Mouse (Mus musculus): ENCODE data around the gene Gabrr3. TPM values are rescaled to one million over a fixed set of nuclear protein-coding genes. Genes with fewer than 3 reads are reported as not detected.

Gabrr3 gene
- not detected in 2 replicates for total RNA-seq (2017)

DNA sequence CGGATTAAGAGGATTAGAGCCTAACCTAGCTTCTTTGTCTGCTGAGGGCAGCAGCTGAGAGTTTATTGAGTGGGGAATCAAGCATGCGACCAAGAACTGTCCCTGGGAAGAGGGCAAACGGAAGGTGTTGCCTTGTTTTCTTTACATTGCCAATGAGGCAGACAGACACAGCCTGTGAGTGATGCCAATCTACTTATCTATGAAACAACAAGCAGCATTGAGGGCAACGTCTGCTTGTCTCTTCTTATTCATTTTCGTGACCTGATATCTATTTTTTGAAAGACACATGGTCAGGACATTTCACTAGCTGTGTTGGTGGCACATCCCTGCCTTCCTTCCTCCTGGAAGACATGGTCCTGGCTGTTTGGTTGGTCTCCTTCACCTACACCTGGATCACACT lies at the start of gene Gabrr3:
Gene Gabrr3, plus strand, starts transcription at position 301 of the 400 bp plus-strand sequence.
- ATAC-seq (ENCODE audit: extremely low read depth, insufficient number of reproducible peaks, low FRiP score, poor library complexity, severe bottlenecking), result no peak

DNA sequence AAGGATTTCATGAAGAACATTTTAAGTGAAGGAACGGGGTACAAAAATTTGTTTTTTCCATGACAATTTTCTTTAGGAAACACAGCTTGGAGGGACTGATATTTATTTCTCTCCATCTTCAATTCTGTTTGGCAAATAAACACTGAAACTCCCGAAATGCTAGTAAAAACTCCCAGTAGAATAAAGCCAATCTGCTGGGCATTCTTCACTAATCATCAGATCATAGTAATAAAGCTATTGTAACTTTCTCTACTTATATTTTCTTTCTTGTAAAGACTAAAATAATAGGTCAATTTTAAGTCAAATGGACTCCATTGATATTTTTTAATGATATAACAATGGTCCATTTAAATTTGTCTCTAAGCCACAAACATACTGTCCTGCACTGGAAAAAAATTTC lies 43.2 kb upstream of the Gabrr3 start, which contains the start of gene Olfr209:
Gene Olfr209, minus strand, starts transcription at position 101 of the 400 bp plus-strand sequence.
- no peak for ATAC-seq (ENCODE audit: extremely low read depth, insufficient number of reproducible peaks, low FRiP score, poor library complexity, severe bottlenecking)

GRCm38 (mm10) chr16:59393300-59393699 lies 13.8 kb upstream of the Gabrr3 start:
- ATAC-seq (ENCODE audit: extremely low read depth, insufficient number of reproducible peaks, low FRiP score, poor library complexity, severe bottlenecking), result no peak

GRCm38 (mm10) chr16:59401102-59401501 lies 6.0 kb upstream of the Gabrr3 start:
- ATAC-seq (ENCODE audit: extremely low read depth, insufficient number of reproducible peaks, low FRiP score, poor library complexity, severe bottlenecking), result no peak

GRCm38 (mm10) chr16:59401985-59402384 lies 5.1 kb upstream of the Gabrr3 start:
- no peak for ATAC-seq (ENCODE audit: extremely low read depth, insufficient number of reproducible peaks, low FRiP score, poor library complexity, severe bottlenecking)

GRCm38 (mm10) chr16:59403684-59404083 lies 3.4 kb upstream of the Gabrr3 start:
- ATAC-seq (ENCODE audit: extremely low read depth, insufficient number of reproducible peaks, low FRiP score, poor library complexity, severe bottlenecking), result peak; percentile 23; the same call in 1 of the 2 replicates

GRCm38 (mm10) chr16:59404798-59405197 lies 2.3 kb upstream of the Gabrr3 start:
- ATAC-seq (ENCODE audit: extremely low read depth, insufficient number of reproducible peaks, low FRiP score, poor library complexity, severe bottlenecking), result no peak

DNA sequence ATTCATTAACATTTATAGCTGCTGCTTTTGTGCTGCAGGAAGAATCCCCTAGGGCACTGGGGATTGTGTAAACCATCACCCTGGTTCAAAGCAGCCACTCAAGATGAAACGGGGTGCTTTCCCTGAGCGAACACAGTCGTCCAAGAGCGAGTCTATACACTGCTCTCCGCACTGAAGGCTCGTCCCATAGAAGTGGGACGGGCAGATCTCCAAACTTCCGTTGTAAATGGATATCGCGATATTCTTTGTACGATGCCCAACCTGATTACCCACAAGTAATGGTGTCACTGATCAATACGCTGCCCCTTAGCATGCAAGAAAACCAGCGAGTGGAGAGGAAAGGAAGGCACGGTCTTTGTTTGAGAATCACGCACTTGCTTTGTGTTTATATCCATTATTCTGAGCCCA lies 2.2 kb downstream of the Gabrr3 start:
- ATAC-seq (ENCODE audit: extremely low read depth, insufficient number of reproducible peaks, low FRiP score, poor library complexity, severe bottlenecking), result no peak

DNA sequence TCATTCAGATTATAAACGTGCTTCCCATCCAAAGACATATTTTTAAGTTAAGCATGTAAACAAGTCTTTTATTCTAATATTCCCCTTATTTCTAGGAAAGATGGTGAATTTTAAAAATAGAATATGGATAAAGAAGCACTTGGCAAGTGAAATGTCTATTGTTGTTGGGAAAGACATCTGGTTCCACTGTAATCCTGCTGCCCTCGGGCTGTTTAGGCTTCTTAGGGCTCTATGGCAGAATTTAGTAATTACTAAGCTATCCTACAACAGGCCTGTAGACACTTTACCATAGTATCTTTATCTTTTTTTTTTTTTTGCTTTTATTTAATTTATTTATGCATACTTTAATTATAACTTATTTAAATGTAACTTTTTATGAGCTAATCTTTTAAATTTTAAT lies 2.7 kb downstream of the Gabrr3 start:
- no peak for ATAC-seq (ENCODE audit: extremely low read depth, insufficient number of reproducible peaks, low FRiP score, poor library complexity, severe bottlenecking)

GRCm38 (mm10) chr16:59413475-59413874 lies 6.3 kb downstream of the Gabrr3 start:
- ATAC-seq (ENCODE audit: extremely low read depth, insufficient number of reproducible peaks, low FRiP score, poor library complexity, severe bottlenecking), result no peak

- ATAC-seq (ENCODE audit: extremely low read depth, insufficient number of reproducible peaks, low FRiP score, poor library complexity, severe bottlenecking), result no peak
Observed at GRCm38 (mm10) chr16:59420237-59420866, 13.2 kb downstream of the Gabrr3 start.

DNA sequence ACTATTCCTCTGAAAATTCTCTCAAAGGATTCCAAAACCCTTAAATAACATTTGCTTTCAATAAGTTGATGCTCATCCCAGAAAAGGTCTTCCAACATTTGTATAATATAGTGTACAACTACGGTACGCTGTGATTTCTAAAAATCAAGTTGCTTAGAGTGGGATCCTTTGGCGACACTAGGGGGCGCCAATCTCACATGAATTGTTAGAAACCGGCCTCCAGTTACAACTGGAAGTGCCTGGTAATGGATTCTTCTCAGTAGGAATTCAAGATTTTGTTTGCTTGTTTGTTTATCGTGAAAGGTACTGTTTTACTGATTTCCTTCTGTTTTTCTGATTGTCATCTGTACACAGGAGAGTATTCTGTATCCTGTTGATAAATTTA lies 13.7 kb downstream of the Gabrr3 start:
- ATAC-seq (ENCODE audit: extremely low read depth, insufficient number of reproducible peaks, low FRiP score, poor library complexity, severe bottlenecking), result peak; percentile 48; the same call in 1 of the 2 replicates

GRCm38 (mm10) chr16:59421571-59422345 lies 14.6 kb downstream of the Gabrr3 start:
- no peak for ATAC-seq (ENCODE audit: extremely low read depth, insufficient number of reproducible peaks, low FRiP score, poor library complexity, severe bottlenecking)

DNA sequence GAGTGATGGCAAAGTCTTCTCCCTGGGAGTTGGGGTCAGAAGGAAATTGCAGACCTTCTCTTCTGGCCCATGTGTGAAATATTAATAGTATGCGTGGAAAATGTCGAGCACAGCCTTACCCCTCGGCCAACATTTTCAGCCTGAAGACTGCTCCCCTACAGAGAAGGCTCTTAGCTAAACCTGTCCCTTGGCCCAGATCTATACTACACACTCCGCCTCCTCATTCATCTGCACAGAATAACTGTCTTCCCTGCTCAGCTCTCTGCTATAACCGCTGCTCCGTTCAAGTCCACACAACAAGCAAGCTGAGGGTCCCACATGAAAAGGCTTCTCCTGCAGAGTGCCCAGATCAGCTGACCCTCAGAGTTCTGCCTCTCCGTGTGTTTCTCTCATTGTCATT lies 20.8 kb downstream of the Gabrr3 start:
- no peak for ATAC-seq (ENCODE audit: extremely low read depth, insufficient number of reproducible peaks, low FRiP score, poor library complexity, severe bottlenecking)

GRCm38 (mm10) chr16:59433181-59433580 lies 26.0 kb downstream of the Gabrr3 start:
- ATAC-seq (ENCODE audit: extremely low read depth, insufficient number of reproducible peaks, low FRiP score, poor library complexity, severe bottlenecking), result no peak

- no peak for ATAC-seq (ENCODE audit: extremely low read depth, insufficient number of reproducible peaks, low FRiP score, poor library complexity, severe bottlenecking)
Observed at GRCm38 (mm10) chr16:59444880-59445559, 37.9 kb downstream of the Gabrr3 start.

GRCm38 (mm10) chr16:59448181-59448580 lies 41.0 kb downstream of the Gabrr3 start:
- no peak for ATAC-seq (ENCODE audit: extremely low read depth, insufficient number of reproducible peaks, low FRiP score, poor library complexity, severe bottlenecking)

GRCm38 (mm10) chr16:59449092-59449491 lies 42.0 kb downstream of the Gabrr3 start:
- ATAC-seq (ENCODE audit: extremely low read depth, insufficient number of reproducible peaks, low FRiP score, poor library complexity, severe bottlenecking), result 0 out of 2 replicates have a peak, but pooled peaks have one; percentile 26

GRCm38 (mm10) chr16:59451813-59452212 lies 44.7 kb downstream of the Gabrr3 start:
- ATAC-seq (ENCODE audit: extremely low read depth, insufficient number of reproducible peaks, low FRiP score, poor library complexity, severe bottlenecking), result peak; percentile 76; the same call in 1 of the 2 replicates
